In genomic region chr13:106591729-106592128, GRCm38 (mm10) we compare ENCODE assay signal across 24 mouse cellular contexts.
"Had no signal": no experiment of that assay in that cellular context is flagged by ENCODE, and none has a peak within 500 bp of the region (broad histone marks: within the 10 kb centered on the region; RNA-seq: fewer than 3 reads in every experiment).

No protein-coding gene starts in this region.

- H3K9ac ChIP-seq: kidney, embryonic 15.5 days; limb, embryonic 12.5 days; limb, embryonic 15.5 days; liver, embryonic 14.5 days; liver, postnatal 0 days; lung, embryonic 14.5 days; midbrain, embryonic 15.5 days had no signal

- H3K9me3 ChIP-seq: kidney, embryonic 15.5 days; limb, embryonic 12.5 days; limb, embryonic 15.5 days; midbrain, embryonic 15.5 days had no signal

- H3K4me1 ChIP-seq: kidney, embryonic 15.5 days; limb, embryonic 12.5 days; limb, embryonic 15.5 days; midbrain, embryonic 15.5 days had no signal

- H3K36me3 ChIP-seq: kidney, embryonic 15.5 days; limb, embryonic 12.5 days; limb, embryonic 15.5 days; midbrain, embryonic 15.5 days had no signal

- H3K4me3 ChIP-seq: kidney, embryonic 15.5 days; left cerebral cortex, adult 2 months; limb, embryonic 12.5 days; limb, embryonic 15.5 days; midbrain, embryonic 15.5 days; myocyte had no signal

- ATAC-seq: liver, postnatal 0 days; lung, postnatal 0 days; midbrain, embryonic 15.5 days had no signal

- DNase-seq: kidney, adult 11 months; kidney, adult 8-10 months; kidney, postnatal 10 days; kidney, postnatal 36 days; layer of hippocampus, postnatal 36 days; liver, postnatal 0 days; lung, embryonic 14.5 days; right cerebral cortex, adult 18-20 months; right cerebral cortex, postnatal 14 days; right cerebral cortex, postnatal 4 days; thymus, adult 2 months; thymus, postnatal 14 days; thymus, postnatal 4 days had no signal

- H3K27ac ChIP-seq: kidney, embryonic 15.5 days; left cerebral cortex, adult 2 months; limb, embryonic 12.5 days; limb, embryonic 15.5 days; liver, embryonic 14.5 days; macrophage; midbrain, embryonic 15.5 days; stomach, postnatal 0 days had no signal

- H3K4me2 ChIP-seq: kidney, embryonic 15.5 days; limb, embryonic 12.5 days; limb, embryonic 15.5 days; liver, embryonic 11.5 days; lung, embryonic 14.5 days; midbrain, embryonic 15.5 days had no signal

- H3K27me3 ChIP-seq: kidney, embryonic 15.5 days; limb, embryonic 12.5 days; limb, embryonic 15.5 days; midbrain, embryonic 15.5 days had no signal
